Mouse (Mus musculus) limb, embryonic 14.5 days (tissue): ENCODE data around the gene Sorcs2. TPM values are rescaled to one million over a fixed set of nuclear protein-coding genes. Genes with fewer than 3 reads are reported as not detected.

ENCODE experiments used
- ATAC-seq: fragments of 200-750 bp; cut with Nextera tagmentation; 2 replicates; pipeline ENCODE4 v1.8.0; 2017; ENCODE audit warnings: low read depth, moderate number of reproducible peaks, moderate TSS enrichment; ENCODE audit not compliant: low FRiP score
- DNase-seq: peaks from one replicate; pipeline ENCODE4 v3.0.0-alpha.2; 2015; ENCODE audit warnings: low spot score
- H3K27ac ChIP-seq: fragments of 300-500 bp; sonication (generic); replicated peaks from 2 replicates; pipeline ENCODE4 v1.5.1; 2014; ENCODE audit warnings: low read depth, mild to moderate bottlenecking, low read length, moderate library complexity, mixed read lengths
- H3K27me3 ChIP-seq: fragments of 300-500 bp; sonication (generic); 2 replicates; pipeline ENCODE4 v1.6.1; 2014; ENCODE audit warnings: low read length, mixed read lengths; ENCODE audit not compliant: control insufficient read depth, insufficient read depth
- H3K36me3 ChIP-seq: fragments of 300-500 bp; sonication (generic); 2 replicates; pipeline ENCODE4 v1.6.1; 2014; ENCODE audit warnings: mild to moderate bottlenecking, low read length, moderate library complexity, mixed read lengths; ENCODE audit not compliant: control insufficient read depth, insufficient read depth
- H3K4me1 ChIP-seq: fragments of 300-500 bp; sonication (generic); 2 replicates; pipeline ENCODE4 v1.6.1; 2014; ENCODE audit warnings: antibody characterized with exemption, low read length, mixed read lengths; ENCODE audit not compliant: control insufficient read depth, insufficient read depth
- H3K4me2 ChIP-seq: fragments of 300-500 bp; sonication (generic); replicated peaks from 2 replicates; pipeline ENCODE4 v1.6.1; 2014; ENCODE audit warnings: low read depth, mild to moderate bottlenecking, low read length, moderate library complexity; ENCODE audit not compliant: severe bottlenecking
- H3K4me3 ChIP-seq: fragments of 300-500 bp; sonication (generic); replicated peaks from 2 replicates; pipeline ENCODE4 v1.5.1; 2014; ENCODE audit warnings: low read length
- H3K9ac ChIP-seq: fragments of 300-500 bp; sonication (generic); 2 replicates; pipeline ENCODE4 v1.6.1; 2014; ENCODE audit warnings: mild to moderate bottlenecking, low read depth, low read length, moderate library complexity; ENCODE audit not compliant: severe bottlenecking
- H3K9me3 ChIP-seq: fragments of 300-500 bp; sonication (generic); 2 replicates; pipeline ENCODE4 v1.6.1; 2016; ENCODE audit warnings: low read length; ENCODE audit not compliant: control insufficient read depth
- POLR2A ChIP-seq: fragments of 200-500 bp; IDR thresholded peaks from 2 replicates; pipeline ENCODE4 v1.8.0; 2012; ENCODE audit warnings: inconsistent platforms, mild to moderate bottlenecking, moderate library complexity, borderline replicate concordance; ENCODE audit not compliant: insufficient read depth, insufficient read length; ENCODE audit errors: extremely low read depth
- WGBS: fragments of 180-500 bp; shearing (Covaris S2); extraction: QIAGEN DNeasy Blood & Tissue Kit; methylation state at CpG from one replicate; pipeline ENCODE4 v1.1.7; 2014; 5-methylcytosine and 5-hydroxymethylcytosine counted together
- polyA plus RNA-seq, 2 experiments: library from polyadenylated mRNA; depleted of rRNA in 1 of 2; stranded (reverse) in 1 of 2; unstranded in 1 of 2; fragments of >200 nt; fragmentation: Nextera tagmentation in 1 of 2; extraction: Ambion mirVana in 1 of 2; gene quantifications; 2 replicates each; pipeline versions ENCODE4 v1.2.1 to v1.2.3; 2012 to 2014

Sorcs2 gene
- polyA plus RNA-seq, 2 experiments, result 25.4 to 34.4 TPM

GRCm38 (mm10) chr5:36220626-36221025 is 177.3 kb downstream of the Sorcs2 start:
- TF ChIP-seq POLR2A, result no peak
- Histone ChIP-seq H3K27me3 (no peaks in the 10 kb centered on the region), H3K4me1 (peaks cover 6% of the 10 kb centered on the region), H3K4me2 (no peak overlapping the region), H3K36me3 (no peaks in the 10 kb centered on the region), H3K9ac (no peak overlapping the region), H3K27ac (no peak overlapping the region), H3K4me3 (no peak overlapping the region), H3K9me3 (no peaks in the 10 kb centered on the region)
- DNase-seq, result no peak
- no peak for ATAC-seq
- WGBS, result 61% methylated on average over 6 of the region's 6 CpGs

- Histone ChIP-seq H3K36me3 (no peaks in the 10 kb centered on the region), H3K9ac (no peak overlapping the region), H3K27me3 (no peaks in the 10 kb centered on the region), H3K27ac (no peak overlapping the region), H3K9me3 (no peaks in the 10 kb centered on the region), H3K4me1 (0 out of 2 replicates have a peak, but pooled peaks cover under 1% of the 10 kb centered on the region), H3K4me2 (no peak overlapping the region), H3K4me3 (no peak overlapping the region)
- DNase-seq, result no peak
- no peak for ATAC-seq
- WGBS, result 79% methylated on average over 4 of the region's 4 CpGs
- no peak for TF ChIP-seq POLR2A
These were observed 177.8 kb downstream of the Sorcs2 start for GRCm38 (mm10) chr5:36220105-36220504.

DNA sequence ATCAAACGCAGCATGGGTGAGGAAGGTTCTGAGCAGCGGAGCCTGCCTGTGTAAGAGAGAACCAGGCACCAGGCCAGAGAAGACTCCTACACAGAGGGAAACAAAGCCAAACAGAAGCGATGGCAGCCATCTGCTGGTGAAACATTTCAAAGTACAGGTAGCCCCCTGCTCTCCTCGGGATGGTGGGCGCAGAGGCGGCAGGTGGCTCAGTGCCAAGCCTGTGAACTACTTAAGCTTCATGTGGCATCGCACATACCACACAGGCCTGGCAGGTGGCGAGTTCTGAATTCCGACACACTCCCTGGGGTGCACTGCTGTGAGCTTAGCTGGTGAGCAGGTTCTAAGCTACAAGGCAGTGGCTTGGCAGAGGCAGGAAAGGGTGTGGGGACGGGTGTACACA is 184.6 kb downstream of the Sorcs2 start:
- Histone ChIP-seq H3K27ac (no peak overlapping the region), H3K36me3 (no peaks in the 10 kb centered on the region), H3K4me1 (peaks cover 4% of the 10 kb centered on the region; the same call in 1 of the 2 replicates), H3K4me2 (no peak overlapping the region), H3K9ac (no peak overlapping the region), H3K9me3 (peaks cover 8% of the 10 kb centered on the region; the same call in 1 of the 2 replicates), H3K27me3 (no peaks in the 10 kb centered on the region), H3K4me3 (no peak overlapping the region)
- TF ChIP-seq POLR2A, result no peak
- DNase-seq (peak; percentile 45), ATAC-seq (0 out of 2 replicates have a peak, but pooled peaks have one; percentile 16)
- 71% methylated on average over 10 of the region's 10 CpGs for WGBS

DNA sequence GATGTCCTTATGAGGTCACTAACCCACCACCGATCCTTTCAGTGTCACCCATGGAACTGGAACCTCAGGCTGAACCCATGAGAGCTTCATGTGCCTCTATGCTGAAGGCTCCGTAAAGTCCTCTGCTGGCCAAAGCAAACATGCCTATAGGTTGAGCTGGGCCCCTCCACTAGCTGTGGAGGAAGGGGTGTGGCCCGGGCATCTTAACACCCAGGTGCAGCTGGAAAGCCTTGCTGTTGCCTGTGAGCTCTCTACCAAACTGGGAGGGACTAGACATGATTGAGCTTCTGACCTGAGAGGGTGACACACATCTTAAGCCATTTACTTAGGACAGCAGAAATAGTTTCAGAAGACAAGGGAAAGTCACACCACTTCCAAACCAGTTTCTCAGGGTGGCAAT is 189.1 kb downstream of the Sorcs2 start:
- no peak; the same call in 1 of the 2 replicates for ATAC-seq
- H3K4me1 ChIP-seq, result peaks cover 4% of the 10 kb centered on the region; the same call in 1 of the 2 replicates
- H3K9ac ChIP-seq, result no peak overlapping the region
- 80% methylated on average over 3 of the region's 3 CpGs for WGBS
- H3K36me3 ChIP-seq, result no peaks in the 10 kb centered on the region
- TF ChIP-seq POLR2A, result no peak
- no peaks in the 10 kb centered on the region for H3K27me3 ChIP-seq
- no peaks in the 10 kb centered on the region for H3K9me3 ChIP-seq
- no peak overlapping the region for H3K4me3 ChIP-seq
- no peak overlapping the region for H3K27ac ChIP-seq
- no peak overlapping the region for H3K4me2 ChIP-seq
- DNase-seq, result no peak

GRCm38 (mm10) chr5:36205397-36205796 is 192.5 kb downstream of the Sorcs2 start:
- Histone ChIP-seq H3K4me2 (no peak overlapping the region), H3K36me3 (no peaks in the 10 kb centered on the region), H3K9me3 (no peaks in the 10 kb centered on the region), H3K27me3 (no peaks in the 10 kb centered on the region), H3K27ac (no peak overlapping the region), H3K4me1 (peaks cover 4% of the 10 kb centered on the region; the same call in 1 of the 2 replicates), H3K9ac (no peak overlapping the region), H3K4me3 (no peak overlapping the region)
- WGBS, result 69% methylated on average over 11 of the region's 11 CpGs
- TF ChIP-seq POLR2A, result no peak
- DNase-seq (no peak), ATAC-seq (no peak)

DNA sequence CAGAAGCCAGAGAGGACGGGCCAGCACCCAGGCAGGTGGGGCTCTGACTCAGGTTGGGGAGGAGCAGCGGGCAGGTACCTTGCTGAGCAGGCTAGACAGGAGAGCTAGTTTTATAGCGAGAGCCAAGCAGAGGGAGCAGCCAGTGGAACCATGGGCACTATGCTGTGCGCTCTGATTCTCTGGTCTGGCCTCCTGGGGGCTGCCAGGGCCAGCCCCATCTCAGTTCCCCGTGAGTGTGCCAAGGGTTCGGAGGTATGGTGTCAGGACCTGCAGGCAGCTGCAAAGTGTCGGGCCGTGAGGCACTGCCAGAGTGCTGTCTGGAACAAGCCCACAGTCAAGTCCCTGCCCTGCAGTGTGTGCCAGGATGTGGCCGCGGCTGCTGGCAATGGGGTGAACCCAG is 194.0 kb downstream of the Sorcs2 start, which contains the start of gene Psapl1:
Gene Psapl1 (plus strand): TSS at position 106 of the 400 bp plus-strand sequence.
- H3K9me3 ChIP-seq, result no peaks in the 10 kb centered on the region
- no peak within 1 kb of the TSS for H3K4me3 ChIP-seq
- no peak for ATAC-seq
- H3K27ac ChIP-seq, result no peak within 1 kb of the TSS
- no peak for TF ChIP-seq POLR2A
- H3K9ac ChIP-seq, result no peak within 1 kb of the TSS
- no peaks in the 10 kb centered on the region for H3K4me1 ChIP-seq
- H3K27me3 ChIP-seq, result no peaks in the 10 kb centered on the region
- H3K36me3 ChIP-seq, result no peaks in the 10 kb centered on the region
- DNase-seq, result no peak
- H3K4me2 ChIP-seq, result no peak within 1 kb of the TSS
- WGBS, result 72% methylated on average over 9 of the region's 10 CpGs
